Mouse (Mus musculus): ENCODE results near the gene Dync1h1. TPM values are rescaled to one million over a fixed set of nuclear protein-coding genes. Genes with fewer than 3 reads are reported as not detected.

Gene Dync1h1
- polyA plus RNA-seq, 1 experiment from 2014 or later: 58.9 TPM

Small RNA genes within 50 kb of the gene (microRNA-seq; reads per million reads assigned to microRNA genes)
- gene Gm27299: not detected

Other genes with a start within 250 kb of the Dync1h1 start
- gene Ppp2r5c, start 154.3 kb upstream of the Dync1h1 start, polyA plus RNA-seq (2016; fragmentation: Nextera tagmentation; extraction: Ambion mirVana): 142 and 155 TPM in 2 replicates
- not detected in 2 replicates for gene 1700001K19Rik, start 81.2 kb downstream of the Dync1h1 start, polyA plus RNA-seq (2016; fragmentation: Nextera tagmentation; extraction: Ambion mirVana)
- 1,099 and 1,206 TPM in 2 replicates for gene Hsp90aa1, start 101.3 kb downstream of the Dync1h1 start, polyA plus RNA-seq (2016; fragmentation: Nextera tagmentation; extraction: Ambion mirVana)
- 22.6 and 27.9 TPM in 2 replicates for gene Wdr20, start 136.5 kb downstream of the Dync1h1 start, polyA plus RNA-seq (2016; fragmentation: Nextera tagmentation; extraction: Ambion mirVana)
- 10.1 and 11.7 TPM in 2 replicates for gene Mok, start 239.5 kb downstream of the Dync1h1 start, polyA plus RNA-seq (2016; fragmentation: Nextera tagmentation; extraction: Ambion mirVana)
- gene Zfp839, start 248.8 kb downstream of the Dync1h1 start, polyA plus RNA-seq (2016; fragmentation: Nextera tagmentation; extraction: Ambion mirVana): 4.8 and 5.4 TPM in 2 replicates

All from midbrain, embryonic 10.5 days (tissue).